Mouse (Mus musculus) bone marrow macrophage, adult 2 months (primary cell): ENCODE results near the gene Ptges2. TPM values are rescaled to one million over a fixed set of nuclear protein-coding genes. Genes with fewer than 3 reads are reported as not detected.

ENCODE experiments used
- H3K27ac ChIP-seq: 2 replicates; pipeline ENCODE4 v1.5.1; 2012; ENCODE audit warnings: low read depth, low read length; ENCODE audit not compliant: insufficient read depth
- H3K4me1 ChIP-seq: 2 replicates; pipeline ENCODE4 v1.6.1; 2012; ENCODE audit warnings: low read length; ENCODE audit not compliant: control insufficient read depth, insufficient read depth
- H3K4me3 ChIP-seq: 2 replicates; pipeline ENCODE4 v1.5.1; 2012; ENCODE audit warnings: mild to moderate bottlenecking, low read length, moderate library complexity; ENCODE audit not compliant: insufficient read depth
- CTCF ChIP-seq: IDR thresholded peaks from 2 replicates; pipeline ENCODE4 v1.5.1; 2012; ENCODE audit warnings: low read depth, mild to moderate bottlenecking, low read length, moderate library complexity
- POLR2A ChIP-seq: IDR thresholded peaks from 2 replicates; pipeline ENCODE4 v1.6.1; 2012; ENCODE audit warnings: mild to moderate bottlenecking, low read depth, low read length, borderline replicate concordance
- polyA plus RNA-seq: library from polyadenylated mRNA; stranded (reverse); fragments of >200 nt; gene quantifications from 2 replicates; pipeline ENCODE4 v1.2.4, GENCODE M21; 2012; ENCODE audit not compliant: missing spikeins, insufficient read depth, insufficient read length

The Ptges2 gene
- polyA plus RNA-seq, 1 experiment: 7.9 TPM

GRCm38 (mm10) chr2:32390871-32391270 is 4.8 kb upstream of the Ptges2 start:
- Histone ChIP-seq H3K4me1 (peaks cover 16% of the 10 kb centered on the region), H3K4me3 (no peak overlapping the region), H3K27ac (no peak overlapping the region)
- TF ChIP-seq CTCF (no peak), POLR2A (no peak)

- no peak overlapping the region for H3K4me3 ChIP-seq
- no peak overlapping the region for H3K27ac ChIP-seq
- H3K4me1 ChIP-seq: peaks cover 16% of the 10 kb centered on the region
- TF ChIP-seq POLR2A (no peak), CTCF (no peak)
Measured at GRCm38 (mm10) chr2:32392063-32392462, 3.6 kb upstream of the Ptges2 start.

GRCm38 (mm10) chr2:32394973-32395372 is 723 bp upstream of the Ptges2 start:
- peaks cover 4% of the 10 kb centered on the region; the same call in 1 of the 2 replicates for H3K4me1 ChIP-seq
- TF ChIP-seq CTCF: peak; percentile 39
- no peak for TF ChIP-seq POLR2A
- H3K27ac ChIP-seq: peak overlapping the region; percentile 28; the same call in 1 of the 2 replicates
- H3K4me3 ChIP-seq: peak overlapping the region; percentile 85

GRCm38 (mm10) chr2:32395946-32396621 is 388 bp downstream of the Ptges2 start:
- Histone ChIP-seq H3K4me3 (peak overlapping the region; percentile 85), H3K27ac (peak overlapping the region; percentile 89), H3K4me1 (peaks cover 4% of the 10 kb centered on the region; the same call in 1 of the 2 replicates)
- TF ChIP-seq CTCF (no peak), POLR2A (no peak)

- Histone ChIP-seq H3K4me3 (peak overlapping the region; percentile 85), H3K27ac (peak overlapping the region; percentile 89), H3K4me1 (peaks cover 4% of the 10 kb centered on the region; the same call in 1 of the 2 replicates)
- no peak for TF ChIP-seq POLR2A
- no peak for TF ChIP-seq CTCF
Measured at GRCm38 (mm10) chr2:32396695-32397094, 999 bp downstream of the Ptges2 start.

GRCm38 (mm10) chr2:32404663-32405062 is 9.0 kb downstream of the Ptges2 start:
- no peaks in the 10 kb centered on the region for H3K4me1 ChIP-seq
- H3K27ac ChIP-seq: no peak overlapping the region
- no peak overlapping the region for H3K4me3 ChIP-seq
- TF ChIP-seq CTCF: peak; percentile 100
- no peak for TF ChIP-seq POLR2A

- no peak for TF ChIP-seq CTCF
- TF ChIP-seq POLR2A: no peak
- H3K27ac ChIP-seq: no peak overlapping the region
- no peak overlapping the region for H3K4me3 ChIP-seq
- no peaks in the 10 kb centered on the region for H3K4me1 ChIP-seq
Measured at GRCm38 (mm10) chr2:32407144-32407824, 11.6 kb downstream of the Ptges2 start.

GRCm38 (mm10) chr2:32408429-32409424 is 13.0 kb downstream of the Ptges2 start:
- TF ChIP-seq CTCF: no peak
- no peak for TF ChIP-seq POLR2A
- Histone ChIP-seq H3K4me3 (no peak overlapping the region), H3K27ac (no peak overlapping the region), H3K4me1 (no peaks in the 10 kb centered on the region)

- Histone ChIP-seq H3K4me3 (no peak overlapping the region), H3K27ac (no peak overlapping the region), H3K4me1 (no peaks in the 10 kb centered on the region)
- TF ChIP-seq CTCF (no peak), POLR2A (no peak)
Measured at GRCm38 (mm10) chr2:32411407-32411806, 15.7 kb downstream of the Ptges2 start.

GRCm38 (mm10) chr2:32412742-32413531 is 17.2 kb downstream of the Ptges2 start:
- TF ChIP-seq CTCF (no peak), POLR2A (no peak)
- H3K4me1 ChIP-seq: no peaks in the 10 kb centered on the region
- no peak overlapping the region for H3K27ac ChIP-seq
- no peak overlapping the region for H3K4me3 ChIP-seq
